Mouse (Mus musculus): ENCODE data around the gene Taok1. TPM values are rescaled to one million over a fixed set of nuclear protein-coding genes. Genes with fewer than 3 reads are reported as not detected.
A peak's percentile ranks its signal among the peaks of the same experiment; 100 is the strongest.
"Not testable (repeated sequence)": the region's sequence is repeated elsewhere in the genome, so short reads cannot be mapped to it uniquely, and the experiment has no call there.

Gene Taok1
- polyA plus RNA-seq, 1 experiment from 2014 or later, result 37.5 TPM

GRCm38 (mm10) chr11:77528420-77528819 lies 79.2 kb downstream of the Taok1 start:
- ATAC-seq (ENCODE audit: low FRiP score, low TSS enrichment); H3K27me3 ChIP-seq (ENCODE audit: control insufficient read depth, insufficient read depth, low read length); H3K9me3 ChIP-seq (ENCODE audit: control insufficient read depth, low read length); H3K9ac ChIP-seq (replicated peaks; ENCODE audit: low read length); H3K4me3 ChIP-seq (replicated peaks; ENCODE audit: low read depth, low read length); H3K4me2 ChIP-seq (ENCODE audit: low read length); DNase-seq; H3K27ac ChIP-seq (replicated peaks; ENCODE audit: low read depth, low read length); H3K36me3 ChIP-seq (ENCODE audit: control insufficient read depth, insufficient read depth, low read length); H3K4me1 ChIP-seq (ENCODE audit: control insufficient read depth, insufficient read depth, low read length): not testable (repeated sequence)
- 91% methylated on average over 3 of the region's 3 CpGs for WGBS

DNA sequence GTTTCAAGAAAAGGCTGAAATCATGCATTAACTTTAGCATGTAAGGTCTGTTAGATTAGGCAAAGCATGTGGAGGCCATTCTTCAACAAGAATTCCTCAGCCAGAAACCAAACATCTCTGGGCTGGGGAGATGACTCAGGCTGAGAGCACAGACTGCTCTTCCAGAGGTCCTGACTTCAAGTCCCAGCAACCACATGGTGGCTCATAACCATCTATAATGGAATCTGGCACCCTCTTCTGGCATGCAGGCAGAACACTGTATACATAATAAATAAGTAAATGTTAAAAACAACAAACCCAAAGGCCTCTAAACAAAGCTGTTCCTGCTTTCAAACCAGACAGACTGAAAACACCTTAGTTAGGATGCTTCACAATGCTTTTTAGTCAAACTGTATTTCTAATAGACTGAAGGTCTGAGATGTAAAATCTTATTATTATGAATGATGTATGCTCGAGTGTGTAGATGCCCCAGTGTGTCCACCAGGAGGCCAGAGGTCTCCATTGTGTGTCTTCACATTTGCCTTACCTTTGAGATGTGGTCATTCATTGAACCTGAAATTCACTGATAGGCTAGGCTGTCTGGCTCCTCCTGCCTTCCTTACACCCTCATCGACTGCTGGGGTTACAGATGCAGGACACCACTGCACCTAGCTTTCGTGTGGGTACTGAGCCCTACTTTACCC lies 81.7 kb downstream of the Taok1 start:
- no peak for ATAC-seq (ENCODE audit: low FRiP score, low TSS enrichment)

DNA sequence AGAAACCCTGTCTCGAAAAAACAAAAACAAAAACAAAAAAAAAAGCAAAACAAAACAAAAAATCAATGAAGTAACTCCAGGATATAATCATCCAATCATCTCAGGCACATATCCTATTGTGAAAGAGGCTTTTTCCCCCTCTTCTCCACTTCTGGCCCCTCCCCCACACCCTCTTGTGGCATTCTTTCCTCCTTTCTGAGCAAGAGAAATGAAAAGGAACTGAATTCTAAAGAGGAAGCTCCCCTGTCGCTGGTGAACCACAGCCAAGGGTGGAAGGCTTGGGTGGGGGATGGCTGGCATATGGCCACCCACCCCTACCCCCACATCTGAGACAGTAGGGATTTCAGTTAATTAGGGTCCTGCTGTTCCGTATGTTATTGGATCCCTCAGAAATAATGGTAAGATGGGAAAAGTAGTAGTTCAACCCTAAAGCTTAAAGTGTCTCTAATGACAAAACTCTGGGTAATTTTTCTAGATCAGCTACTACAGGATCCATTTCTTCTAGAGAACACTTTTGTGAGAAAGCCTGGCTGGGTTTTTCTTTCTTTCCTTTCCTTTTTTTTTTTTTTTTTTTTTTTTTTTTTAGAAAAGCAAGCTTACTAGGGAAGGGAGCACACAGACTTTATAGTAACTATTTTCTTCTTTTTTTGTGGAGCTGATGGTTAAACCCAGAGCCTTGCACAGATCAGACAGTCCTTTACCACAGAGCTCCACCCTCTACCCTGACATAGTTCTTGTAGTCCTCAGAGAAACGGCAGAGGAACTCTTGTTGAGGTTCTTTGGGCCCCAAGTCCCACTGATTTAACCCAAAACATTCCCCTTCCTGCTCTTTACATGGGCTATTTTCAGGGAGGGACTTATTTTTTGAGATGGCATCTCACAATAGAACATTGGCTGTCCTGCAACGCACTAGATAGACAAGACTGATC lies 86.8 kb downstream of the Taok1 start:
- Histone ChIP-seq H3K4me1 (ENCODE audit: control insufficient read depth, insufficient read depth, low read length) (peaks cover 7% of the 10 kb centered on the region; the same call in 1 of the 2 replicates), H3K4me2 (ENCODE audit: low read length) (no peak overlapping the region), H3K27me3 (ENCODE audit: control insufficient read depth, insufficient read depth, low read length) (peaks cover 16% of the 10 kb centered on the region; the same call in 1 of the 2 replicates), H3K9me3 (ENCODE audit: control insufficient read depth, low read length) (no peaks in the 10 kb centered on the region), H3K27ac (replicated peaks; ENCODE audit: low read depth, low read length) (no peak overlapping the region), H3K9ac (replicated peaks; ENCODE audit: low read length) (no peak overlapping the region), H3K4me3 (replicated peaks; ENCODE audit: low read depth, low read length) (no peak overlapping the region), H3K36me3 (ENCODE audit: control insufficient read depth, insufficient read depth, low read length) (no peaks in the 10 kb centered on the region)
- 47% methylated on average over 5 of the region's 5 CpGs for WGBS
- DNase-seq (peak; percentile 48), ATAC-seq (ENCODE audit: low FRiP score, low TSS enrichment) (no peak)

More for the DNA sequence above, 81.7 kb downstream of the Taok1 start:
- no peak for DNase-seq
- H3K4me3 ChIP-seq (replicated peaks; ENCODE audit: low read depth, low read length), result no peak overlapping the region
- no peak overlapping the region for H3K27ac ChIP-seq (replicated peaks; ENCODE audit: low read depth, low read length)
- 80% methylated on average over 3 of the region's 3 CpGs for WGBS
- H3K4me1 ChIP-seq (ENCODE audit: control insufficient read depth, insufficient read depth, low read length), result no peaks in the 10 kb centered on the region
- H3K9me3 ChIP-seq (ENCODE audit: control insufficient read depth, low read length), result no peaks in the 10 kb centered on the region
- no peaks in the 10 kb centered on the region for H3K36me3 ChIP-seq (ENCODE audit: control insufficient read depth, insufficient read depth, low read length)
- H3K27me3 ChIP-seq (ENCODE audit: control insufficient read depth, insufficient read depth, low read length), result no peaks in the 10 kb centered on the region
- no peak overlapping the region for H3K4me2 ChIP-seq (ENCODE audit: low read length)
- H3K9ac ChIP-seq (replicated peaks; ENCODE audit: low read length), result no peak overlapping the region

- Histone ChIP-seq H3K4me1 (ENCODE audit: control insufficient read depth, insufficient read depth, low read length) (peaks cover 24% of the 10 kb centered on the region), H3K27me3 (ENCODE audit: control insufficient read depth, insufficient read depth, low read length) (peaks cover 25% of the 10 kb centered on the region; the same call in 1 of the 2 replicates), H3K9ac (replicated peaks; ENCODE audit: low read length) (no peak within 1 kb of the TSS), H3K27ac (replicated peaks; ENCODE audit: low read depth, low read length) (no peak within 1 kb of the TSS), H3K4me3 (replicated peaks; ENCODE audit: low read depth, low read length) (no peak within 1 kb of the TSS), H3K4me2 (ENCODE audit: low read length) (no peak within 1 kb of the TSS), H3K9me3 (ENCODE audit: control insufficient read depth, low read length) (no peaks in the 10 kb centered on the region), H3K36me3 (ENCODE audit: control insufficient read depth, insufficient read depth, low read length) (no peaks in the 10 kb centered on the region)
- DNase-seq, result no peak
- no peak for ATAC-seq (ENCODE audit: low FRiP score, low TSS enrichment)
- WGBS, result 79% methylated on average over 5 of the region's 5 CpGs
These were observed 88.6 kb downstream of the Taok1 start, which contains the start of gene Gm10392 for GRCm38 (mm10) chr11:77519043-77519442. Gene Gm10392, minus strand, starts transcription at chr11:77519198.

GRCm38 (mm10) chr11:77518051-77518798 lies 89.4 kb downstream of the Taok1 start:
- peaks cover 32% of the 10 kb centered on the region; the same call in 1 of the 2 replicates for H3K27me3 ChIP-seq (ENCODE audit: control insufficient read depth, insufficient read depth, low read length)
- H3K9ac ChIP-seq (replicated peaks; ENCODE audit: low read length), result no peak overlapping the region
- H3K4me2 ChIP-seq (ENCODE audit: low read length), result no peak overlapping the region
- no peak overlapping the region for H3K4me3 ChIP-seq (replicated peaks; ENCODE audit: low read depth, low read length)
- no peaks in the 10 kb centered on the region for H3K36me3 ChIP-seq (ENCODE audit: control insufficient read depth, insufficient read depth, low read length)
- H3K27ac ChIP-seq (replicated peaks; ENCODE audit: low read depth, low read length), result no peak overlapping the region
- no peak for ATAC-seq (ENCODE audit: low FRiP score, low TSS enrichment)
- WGBS, result 80% methylated on average over 27 of the region's 27 CpGs
- H3K9me3 ChIP-seq (ENCODE audit: control insufficient read depth, low read length), result no peaks in the 10 kb centered on the region
- no peak for DNase-seq
- H3K4me1 ChIP-seq (ENCODE audit: control insufficient read depth, insufficient read depth, low read length), result peaks cover 24% of the 10 kb centered on the region

DNA sequence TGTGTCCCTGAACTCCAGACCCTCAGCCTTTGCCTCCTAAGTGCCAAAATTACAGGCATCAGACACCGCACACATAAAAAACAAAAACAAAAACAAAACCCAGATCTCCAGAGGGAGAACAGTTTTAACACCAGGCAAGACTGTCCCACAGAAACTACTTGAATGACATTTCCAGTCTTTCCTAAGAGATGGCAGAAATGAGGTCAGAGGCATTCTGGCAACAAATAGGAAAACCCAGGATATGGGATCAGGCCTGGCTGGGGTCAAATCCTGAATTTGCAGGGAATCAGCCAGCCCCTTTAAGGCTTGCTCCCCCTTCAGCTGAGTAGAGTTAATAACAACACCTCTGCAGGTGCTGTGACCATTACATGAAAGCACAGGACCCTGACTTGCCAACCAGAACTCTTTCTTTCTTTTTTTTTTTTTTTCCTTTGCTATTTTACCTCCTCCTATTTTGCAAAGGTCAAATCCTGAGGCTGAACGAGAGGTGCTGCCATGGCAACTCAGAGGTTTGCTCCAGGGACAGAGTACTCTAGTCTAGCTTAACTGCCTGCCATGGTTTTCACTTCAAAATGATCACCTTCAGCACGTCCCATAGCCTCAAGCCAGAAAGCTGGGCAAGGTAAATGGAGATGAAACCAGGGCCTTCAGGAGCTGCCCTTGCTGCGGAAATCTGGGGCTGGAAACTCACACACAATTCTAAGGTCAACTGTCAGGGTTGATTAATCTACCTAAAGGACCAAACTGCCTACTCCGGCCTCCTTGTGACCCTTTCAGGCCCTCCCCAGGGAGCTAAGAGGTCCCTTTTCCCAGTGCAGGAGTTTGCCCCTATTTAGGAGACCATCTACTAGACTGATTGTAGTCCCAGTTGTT lies 90.8 kb downstream of the Taok1 start:
- ATAC-seq (ENCODE audit: low FRiP score, low TSS enrichment), result no peak

GRCm38 (mm10) chr11:77515637-77516552 lies 91.7 kb downstream of the Taok1 start, which contains the start of gene Trp53i13:
Gene Trp53i13, minus strand, starts transcription at chr11:77515980.
- WGBS, result 7% methylated on average over 39 of the region's 39 CpGs
- Histone ChIP-seq H3K27ac (replicated peaks; ENCODE audit: low read depth, low read length) (0 out of 2 replicates have a peak within 1 kb of the TSS, but pooled peaks have one; percentile 41), H3K4me2 (ENCODE audit: low read length) (peak within 1 kb of the TSS; percentile 98), H3K9me3 (ENCODE audit: control insufficient read depth, low read length) (no peaks in the 10 kb centered on the region), H3K27me3 (ENCODE audit: control insufficient read depth, insufficient read depth, low read length) (peaks cover 36% of the 10 kb centered on the region), H3K4me3 (replicated peaks; ENCODE audit: low read depth, low read length) (peak within 1 kb of the TSS; percentile 58), H3K9ac (replicated peaks; ENCODE audit: low read length) (peak within 1 kb of the TSS; percentile 46), H3K36me3 (ENCODE audit: control insufficient read depth, insufficient read depth, low read length) (no peaks in the 10 kb centered on the region), H3K4me1 (ENCODE audit: control insufficient read depth, insufficient read depth, low read length) (peaks cover 30% of the 10 kb centered on the region)
- DNase-seq (peak; percentile 15), ATAC-seq (ENCODE audit: low FRiP score, low TSS enrichment) (no peak)

More for the DNA sequence above, 90.8 kb downstream of the Taok1 start:
- peak; percentile 25 for DNase-seq
- Histone ChIP-seq H3K4me3 (replicated peaks; ENCODE audit: low read depth, low read length) (no peak overlapping the region), H3K27ac (replicated peaks; ENCODE audit: low read depth, low read length) (no peak overlapping the region), H3K4me1 (ENCODE audit: control insufficient read depth, insufficient read depth, low read length) (peaks cover 30% of the 10 kb centered on the region), H3K9ac (replicated peaks; ENCODE audit: low read length) (no peak overlapping the region), H3K36me3 (ENCODE audit: control insufficient read depth, insufficient read depth, low read length) (no peaks in the 10 kb centered on the region), H3K27me3 (ENCODE audit: control insufficient read depth, insufficient read depth, low read length) (peaks cover 36% of the 10 kb centered on the region), H3K9me3 (ENCODE audit: control insufficient read depth, low read length) (no peaks in the 10 kb centered on the region), H3K4me2 (ENCODE audit: low read length) (0 out of 2 replicates have a peak overlapping the region, but pooled peaks have one; percentile 98)
- WGBS, result 49% methylated on average over 5 of the region's 5 CpGs

All from midbrain, embryonic 14.5 days (tissue).